Comparison of ENCODE assay signal across 8 mouse cellular contexts in the genomic region with DNA sequence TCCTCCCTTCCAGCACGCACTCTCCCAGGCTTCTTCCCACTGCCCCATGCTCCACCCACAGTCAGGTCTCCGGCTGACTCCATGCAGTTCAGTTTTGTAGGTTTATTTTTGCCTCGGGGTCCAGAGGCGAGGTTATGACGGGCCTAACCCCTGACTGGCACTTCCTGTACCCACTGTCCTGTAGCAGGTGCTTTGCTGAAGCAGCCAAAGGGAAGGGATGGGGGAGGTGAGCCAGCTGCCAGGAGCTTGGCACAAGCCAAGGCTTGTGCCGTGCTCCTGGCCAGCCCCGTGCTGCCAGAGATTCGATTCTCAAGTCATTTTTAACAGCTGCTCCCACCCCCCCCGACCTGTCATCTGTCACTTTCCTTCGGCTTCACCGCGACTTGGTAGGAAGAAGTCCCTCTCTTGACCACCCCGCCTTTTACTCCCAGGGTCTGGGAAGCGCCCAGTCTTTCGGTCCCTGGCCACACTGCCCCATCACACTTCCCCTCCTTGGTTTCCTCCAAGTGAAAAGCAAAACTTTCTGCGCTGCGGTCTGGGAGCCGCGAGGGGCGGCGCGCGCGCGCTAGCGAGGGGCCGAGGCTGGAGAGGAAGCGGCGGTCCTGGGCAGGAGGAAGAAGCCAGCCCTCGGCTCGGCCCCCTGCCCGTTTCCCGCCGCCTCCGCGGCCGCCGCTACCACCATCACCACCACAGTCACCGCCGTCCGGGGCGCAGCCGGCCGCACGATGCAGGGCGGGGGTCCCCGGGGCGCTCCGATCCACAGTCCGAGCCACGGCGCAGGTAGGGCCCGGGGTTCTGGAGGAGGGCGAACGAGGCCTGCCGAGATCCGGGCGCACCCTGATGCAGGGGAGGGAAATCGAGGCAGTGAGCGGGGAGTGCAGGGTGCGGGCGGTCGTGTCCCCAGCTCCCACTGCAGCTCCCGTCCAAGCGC. TPM values are rescaled to one million over a fixed set of nuclear protein-coding genes. Genes with fewer than 3 reads are reported as not detected.
DNase-seq lines count a peak whose midpoint lies in the region; ATAC-seq and TF ChIP-seq lines count a peak whose summit lies in the region.

Gene Disc1 (plus strand): TSS at position 691 of the 931 bp plus-strand sequence.

- intact Hi-C loops in heart, adult 2 months (cut with DNase I): no loop called here

- peak within 1 kb of the TSS; percentile 93 for H3K9ac ChIP-seq in heart, adult 2 months (ENCODE audit: low read depth, low read length)
- H3K9ac ChIP-seq in intestine, embryonic 16.5 days (ENCODE audit: low read depth, low read length): peak within 1 kb of the TSS; percentile 84
- H3K9ac ChIP-seq in liver, postnatal 0 days (replicated peaks): peak within 1 kb of the TSS; percentile 40
- H3K9ac ChIP-seq in neural tube, embryonic 13.5 days: peak within 1 kb of the TSS; percentile 76

- no peaks in the 10 kb centered on the region for H3K79me2 ChIP-seq in heart, adult 2 months (replicated peaks; ENCODE audit: control insufficient read depth, insufficient read depth, low read length)

- H3K9me3 ChIP-seq in intestine, embryonic 16.5 days (ENCODE audit: control insufficient read depth, low read length): 0 out of 2 replicates have a peak, but pooled peaks cover 3% of the 10 kb centered on the region
- 0 out of 2 replicates have a peak, but pooled peaks cover 3% of the 10 kb centered on the region for H3K9me3 ChIP-seq in liver, postnatal 0 days (ENCODE audit: low read length)
- no peaks in the 10 kb centered on the region for H3K9me3 ChIP-seq in neural tube, embryonic 13.5 days

- peak within 1 kb of the TSS; percentile 96 for H3K4me2 ChIP-seq in intestine, embryonic 16.5 days (ENCODE audit: low read depth, low read length)
- H3K4me2 ChIP-seq in liver, postnatal 0 days (ENCODE audit: low read depth, low read length): peak within 1 kb of the TSS; percentile 85
- peak within 1 kb of the TSS; percentile 88 for H3K4me2 ChIP-seq in neural tube, embryonic 13.5 days

- peaks cover 4% of the 10 kb centered on the region for H3K4me1 ChIP-seq in heart, adult 2 months (ENCODE audit: control insufficient read depth, insufficient read depth, low read length)
- H3K4me1 ChIP-seq in intestine, embryonic 16.5 days (ENCODE audit: control insufficient read depth, insufficient read depth, low read length): peaks cover 6% of the 10 kb centered on the region
- no peaks in the 10 kb centered on the region for H3K4me1 ChIP-seq in liver, postnatal 0 days (ENCODE audit: insufficient read depth)
- H3K4me1 ChIP-seq in neural tube, embryonic 13.5 days (replicated peaks): peaks cover 18% of the 10 kb centered on the region

- no peak for TF ChIP-seq EP300 in heart, adult 2 months (IDR thresholded peaks at IDR 0.05; ENCODE audit: insufficient read depth, low read depth, low read length)
- TF ChIP-seq EP300 in liver, postnatal 0 days (IDR thresholded peaks at IDR 0.05; ENCODE audit: low read depth): no peak

- no peaks in the 10 kb centered on the region for H3K27me3 ChIP-seq in heart, adult 2 months (ENCODE audit: control insufficient read depth, insufficient read depth, low read length)
- H3K27me3 ChIP-seq in intestine, embryonic 16.5 days (replicated peaks; ENCODE audit: control insufficient read depth, insufficient read depth, low read length): peaks cover 15% of the 10 kb centered on the region
- H3K27me3 ChIP-seq in liver, postnatal 0 days (ENCODE audit: insufficient read depth, low read length): peaks cover 22% of the 10 kb centered on the region
- H3K27me3 ChIP-seq in neural tube, embryonic 13.5 days: peaks cover 38% of the 10 kb centered on the region

- 1% methylated on average over 63 of the region's 65 CpGs for whole genome bisulfite sequencing in heart, adult 2 months
- WGBS in intestine, embryonic 16.5 days: 2% methylated on average over 58 of the region's 65 CpGs
- 2% methylated on average over 57 of the region's 65 CpGs for WGBS in liver, postnatal 0 days (ENCODE audit: insufficient replicate concordance)
- WGBS in neural tube, embryonic 13.5 days: 2% methylated on average over 52 of the region's 65 CpGs

- peak within 1 kb of the TSS; percentile 96 for H3K27ac ChIP-seq in heart, adult 2 months
- H3K27ac ChIP-seq in intestine, embryonic 16.5 days (ENCODE audit: low read length): peak within 1 kb of the TSS; percentile 61
- H3K27ac ChIP-seq in liver, postnatal 0 days (ENCODE audit: low read depth): peak within 1 kb of the TSS; percentile 57
- H3K27ac ChIP-seq in neural tube, embryonic 13.5 days (replicated peaks): peak within 1 kb of the TSS; percentile 25

- no peak for TF ChIP-seq CTCF in heart, adult 2 months (IDR thresholded peaks at IDR 0.05)
- no peak for TF ChIP-seq CTCF in liver, postnatal 0 days (IDR thresholded peaks at IDR 0.05; ENCODE audit: low read depth)

- no peak for TF ChIP-seq POLR2A in heart, adult 2 months (IDR thresholded peaks at IDR 0.05; ENCODE audit: insufficient read depth, low read depth, low read length)

- peak; percentile 24 for ATAC-seq in CD4-positive, CD25-positive, alpha-beta regulatory T cell, adult 4 months
- ATAC-seq in intestine, embryonic 16.5 days: peak; percentile 69
- ATAC-seq in liver, postnatal 0 days: peak; percentile 27
- peak; percentile 45 for ATAC-seq in neural tube, embryonic 13.5 days (ENCODE audit: low read depth)

- H3K4me3 ChIP-seq in heart, adult 2 months: peak within 1 kb of the TSS; percentile 98
- H3K4me3 ChIP-seq in intestine, embryonic 16.5 days (ENCODE audit: low read length): peak within 1 kb of the TSS; percentile 74
- H3K4me3 ChIP-seq in liver, postnatal 0 days (ENCODE audit: low read depth, low read length): peak within 1 kb of the TSS; percentile 63
- H3K4me3 ChIP-seq in neural tube, embryonic 13.5 days: peak within 1 kb of the TSS; percentile 59

- peak; percentile 27 to 29 for DNase-seq in B cell, adult 2 months
- peak; percentile 47 for DNase-seq in embryo, embryonic 9.5 days (ENCODE audit: extremely low spot score)
- DNase-seq in heart, adult 2 months: peak; percentile 76 to 78
- peak; percentile 33 for DNase-seq in liver, postnatal 0 days
- DNase-seq in thymus, adult 18-20 months: no peak

- H3K36me3 ChIP-seq in heart, adult 2 months (ENCODE audit: control insufficient read depth, insufficient read depth, low read length): no peaks in the 10 kb centered on the region
- H3K36me3 ChIP-seq in intestine, embryonic 16.5 days (ENCODE audit: control insufficient read depth, insufficient read depth, low read length): no peaks in the 10 kb centered on the region
- H3K36me3 ChIP-seq in liver, postnatal 0 days (replicated peaks; ENCODE audit: insufficient read depth, low read length): no peaks in the 10 kb centered on the region
- H3K36me3 ChIP-seq in neural tube, embryonic 13.5 days: no peaks in the 10 kb centered on the region

RNA-seq across cellular contexts. Expression of gene Disc1, which starts in this region (rescaled TPM):
- polyA plus RNA-seq in CD4-positive, CD25-positive, alpha-beta regulatory T cell, adult 4 months (2017; shearing (Covaris generic)): under 1 TPM in 1 of 2 experiments, not detected in 1; 0.19 TPM
- 1 to 10 TPM; 2.2 to 2.3 TPM for total RNA-seq in heart, adult 2 months (2021)
- polyA plus RNA-seq in heart, adult 2 months (2012; rRNA removed): 1.1 and 1.3 TPM in 2 replicates
- 1.5 and 1.7 TPM in 2 replicates for polyA plus RNA-seq in intestine, embryonic 16.5 days (2015; fragmentation: Nextera tagmentation; extraction: Ambion mirVana)
- polyA plus RNA-seq in liver, postnatal 0 days (2015; fragmentation: Nextera tagmentation; extraction: Ambion mirVana): 0.19 and 0.22 TPM in 2 replicates
- 1.6 and 2.1 TPM in 2 replicates for polyA plus RNA-seq in neural tube, embryonic 13.5 days (2015; fragmentation: Nextera tagmentation; extraction: Ambion mirVana)

Comparison
In these comparisons a context has a peak if more than half of its experiments do, and no peak if none do; other contexts are left out.
1. Peak in ATAC-seq in CD4-positive, CD25-positive, alpha-beta regulatory T cell, adult 4 months; RNA of the gene not detected or under 1 TPM.
2. Peak in DNase-seq, ATAC-seq, H3K4me3 ChIP-seq, H3K27ac ChIP-seq, H3K9ac ChIP-seq and H3K4me2 ChIP-seq in liver, postnatal 0 days; RNA of the gene not detected or under 1 TPM.
3. DNase-seq: peak in B cell, adult 2 months (2 of 2), embryo, embryonic 9.5 days (single experiment) and heart, adult 2 months (2 of 2); none in thymus, adult 18-20 months (0 of 2).
4. H3K27ac ChIP-seq: peak in every context shown above with its lines; median percentile 96 in heart, adult 2 months; 61 in intestine, embryonic 16.5 days; 57 in liver, postnatal 0 days; 25 in neural tube, embryonic 13.5 days.
5. H3K9ac ChIP-seq: peak in every context shown above with its lines; median percentile 93 in heart, adult 2 months; 84 in intestine, embryonic 16.5 days; 76 in neural tube, embryonic 13.5 days; 40 in liver, postnatal 0 days.
6. Peak in every context shown above with its lines, with median percentiles within 50 percentile points of each other: ATAC-seq, H3K4me3 ChIP-seq and H3K4me2 ChIP-seq.